Mouse (Mus musculus) ES-E14 (cell line): ENCODE measurements around the gene Kcnk5. TPM values are rescaled to one million over a fixed set of nuclear protein-coding genes. Genes with fewer than 3 reads are reported as not detected.

Experiments
- DNase-seq: peaks from one replicate; pipeline ENCODE4 v3.0.0-alpha.2; 2013; ENCODE audit warnings: low read depth, low spot score
- H3K27ac ChIP-seq: 2 replicates; pipeline ENCODE4 v1.5.1; 2012; ENCODE audit warnings: low read depth, mild to moderate bottlenecking, low read length, moderate library complexity, mixed read lengths; ENCODE audit not compliant: poor library complexity, insufficient read depth, severe bottlenecking
- H3K36me3 ChIP-seq: 2 replicates; pipeline ENCODE4 v1.6.1; 2012; ENCODE audit warnings: mild to moderate bottlenecking, low read length, moderate library complexity, mixed read lengths; ENCODE audit not compliant: control insufficient read depth, poor library complexity, insufficient read depth, severe bottlenecking
- H3K4me1 ChIP-seq, 2 experiments: fragments of 150-350 bp in 1 of 2; sonication (generic) in 1 of 2; 2 replicates each; pipeline ENCODE4 v1.6.1; 2012; ENCODE audit warnings: low read length in 2 of 2, mild to moderate bottlenecking in 1 of 2, mixed read lengths in 1 of 2; ENCODE audit not compliant: control insufficient read depth in 2 of 2, insufficient read depth in 2 of 2, poor library complexity in 1 of 2
- H3K4me3 ChIP-seq, 2 experiments: fragments of 150-350 bp in 1 of 2; sonication (generic) in 1 of 2; 2 replicates each; pipeline ENCODE4 v1.5.1; 2012; ENCODE audit warnings: low read length in 2 of 2, low read depth in 1 of 2, mild to moderate bottlenecking in 1 of 2, mixed read lengths in 1 of 2; ENCODE audit not compliant: insufficient read depth in 1 of 2, poor library complexity in 1 of 2, severe bottlenecking in 1 of 2
- H3K9ac ChIP-seq: 2 replicates; pipeline ENCODE4 v1.6.1; 2012; ENCODE audit warnings: low read depth, mild to moderate bottlenecking, low read length, mixed read lengths; ENCODE audit not compliant: poor library complexity, insufficient read depth, severe bottlenecking
- H3K9me3 ChIP-seq: fragments of 150-350 bp; sonication (generic); 2 replicates; pipeline ENCODE4 v1.6.1; 2012; ENCODE audit warnings: low read depth, mild to moderate bottlenecking, low read length; ENCODE audit not compliant: control insufficient read depth, insufficient read depth
- CHD2 ChIP-seq: IDR thresholded peaks from 2 replicates; pipeline ENCODE4 v1.6.1; 2014; ENCODE audit warnings: mild to moderate bottlenecking, low read depth, low read length, inconsistent platforms
- HCFC1 ChIP-seq: IDR thresholded peaks from 2 replicates; pipeline ENCODE4 v1.6.1; 2012; ENCODE audit warnings: low read length, inconsistent platforms, borderline replicate concordance; ENCODE audit not compliant: insufficient read depth
- MAFK ChIP-seq: IDR thresholded peaks from 2 replicates; pipeline ENCODE4 v1.6.1; 2014; ENCODE audit warnings: mild to moderate bottlenecking, low read depth, low read length, inconsistent platforms; ENCODE audit not compliant: insufficient read depth
- ZC3H11A ChIP-seq: IDR thresholded peaks from 2 replicates; pipeline ENCODE4 v1.6.1; 2012; ENCODE audit warnings: low read depth, mild to moderate bottlenecking, inconsistent platforms, low read length, borderline replicate concordance
- ZNF384 ChIP-seq: IDR thresholded peaks from 2 replicates; pipeline ENCODE4 v1.6.1; 2012; ENCODE audit warnings: low read depth, low read length, inconsistent platforms
- in situ Hi-C, 2 experiments: fragments of 600-800 bp; cut with MboI; formaldehyde crosslinking; loops; one replicate each; pipeline ENCODE4 v1.15.1; 2025; ENCODE audit warnings: low sequenced_read_pairs in 2 of 2, inconsistent platforms in 1 of 2; ENCODE audit not compliant: unreplicated experiment in 2 of 2
- total RNA-seq: library from RNA; depleted of rRNA; stranded (reverse); fragments of 300-350 nt; gene quantifications from 2 replicates; pipeline ENCODE4 v1.2.3, GENCODE M21; 2012

Kcnk5 gene
- total RNA-seq, 1 experiment = 68.6 TPM

GRCm38 (mm10) chr14:20180751-20181162 lies 852 bp downstream of the Kcnk5 start:
- Histone ChIP-seq H3K4me1 (peaks cover 8 to 13% of the 10 kb centered on the region in 2 experiments; a peak in 3 of 4 replicates), H3K9ac (peak overlapping the region; percentile 97), H3K9me3 (no peaks in the 10 kb centered on the region), H3K27ac (peak overlapping the region; percentile 73; the same call in 1 of the 2 replicates), H3K4me3 (peak overlapping the region; percentile 90 to 92), H3K36me3 (no peaks in the 10 kb centered on the region)
- no peak for DNase-seq
- in situ Hi-C loops = loop anchor here in 1 of 2 experiments (10.0 kb wide), 1 partner anchor 56 kb away; no protein-coding TSS in a partner anchor
- no peak for TF ChIP-seq CHD2
- no peak for TF ChIP-seq ZC3H11A
- no peak for TF ChIP-seq MAFK
- no peak for TF ChIP-seq ZNF384
- TF ChIP-seq HCFC1 = no peak

- DNase-seq = no peak
- in situ Hi-C loops = loop anchor here in 1 of 2 experiments (10.0 kb wide), 1 partner anchor 56 kb away; no protein-coding TSS in a partner anchor
- H3K36me3 ChIP-seq = 0 out of 2 replicates have a peak, but pooled peaks cover 2% of the 10 kb centered on the region
- H3K4me1 ChIP-seq = peaks cover 5 to 14% of the 10 kb centered on the region in 2 experiments; a peak in 3 of 4 replicates
- peak overlapping the region; percentile 97 for H3K9ac ChIP-seq
- H3K4me3 ChIP-seq = peak overlapping the region; percentile 90 to 92
- H3K27ac ChIP-seq = no peak overlapping the region
- TF ChIP-seq HCFC1 = no peak
- TF ChIP-seq CHD2 = no peak
- no peak for TF ChIP-seq ZC3H11A
- TF ChIP-seq ZNF384 = no peak
- TF ChIP-seq MAFK = no peak
- no peaks in the 10 kb centered on the region for H3K9me3 ChIP-seq
These were observed 1.3 kb downstream of the Kcnk5 start for GRCm38 (mm10) chr14:20180304-20180703.

GRCm38 (mm10) chr14:20179731-20180280 lies 1.8 kb downstream of the Kcnk5 start:
- TF ChIP-seq ZC3H11A (no peak), HCFC1 (no peak), ZNF384 (no peak), CHD2 (no peak), MAFK (no peak)
- DNase-seq = no peak
- in situ Hi-C loops = loop anchor here in 1 of 2 experiments (10.0 kb wide), 1 partner anchor 55 kb away; no protein-coding TSS in a partner anchor
- peak overlapping the region; percentile 90 to 92 for H3K4me3 ChIP-seq
- H3K36me3 ChIP-seq = 0 out of 2 replicates have a peak, but pooled peaks cover 4% of the 10 kb centered on the region
- no peaks in the 10 kb centered on the region for H3K9me3 ChIP-seq
- H3K4me1 ChIP-seq = peaks cover 5 to 13% of the 10 kb centered on the region in 2 experiments; a peak in 3 of 4 replicates
- H3K27ac ChIP-seq = peak overlapping the region; percentile 77; the same call in 1 of the 2 replicates
- peak overlapping the region; percentile 97 for H3K9ac ChIP-seq

GRCm38 (mm10) chr14:20179080-20179479 lies 2.5 kb downstream of the Kcnk5 start:
- Histone ChIP-seq H3K4me3 (peak overlapping the region; percentile 90 to 92), H3K4me1 (peaks cover 5 to 16% of the 10 kb centered on the region in 2 experiments; a peak in 3 of 4 replicates), H3K9ac (peak overlapping the region; percentile 58), H3K36me3 (0 out of 2 replicates have a peak, but pooled peaks cover 4% of the 10 kb centered on the region), H3K9me3 (no peaks in the 10 kb centered on the region), H3K27ac (peak overlapping the region; percentile 77; the same call in 1 of the 2 replicates)
- TF ChIP-seq HCFC1 = no peak
- TF ChIP-seq ZNF384 = no peak
- TF ChIP-seq MAFK = no peak
- no peak for TF ChIP-seq CHD2
- TF ChIP-seq ZC3H11A = no peak
- DNase-seq = no peak
- in situ Hi-C loops = no loop called here
